Mouse (Mus musculus) CH12.LX (cell line): Measurements from ENCODE around the gene Cerkl.

ENCODE experiments used
- CHD2 ChIP-seq: IDR thresholded peaks from 2 replicates; pipeline ENCODE4 v1.6.1; 2011; ENCODE audit warnings: low read length, improper control_type of control experiment
- CTCF ChIP-seq, 2 experiments: IDR thresholded peaks in 1 of 2; conservative IDR thresholded peaks in 1 of 2; 2 replicates each; pipeline ENCODE4 v1.5.1; 2011 to 2012; ENCODE audit warnings: low read depth in 2 of 2, low read length in 2 of 2, improper control_type of control experiment in 1 of 2, inconsistent platforms in 1 of 2, mild to moderate bottlenecking in 1 of 2, moderate library complexity in 1 of 2
- EP300 ChIP-seq: IDR thresholded peaks from 2 replicates; pipeline ENCODE4 v1.6.1; 2011; ENCODE audit warnings: low read length, improper control_type of control experiment
- GABPA ChIP-seq: IDR thresholded peaks from 2 replicates; pipeline ENCODE4 v1.6.1; 2012; ENCODE audit warnings: low read depth, low read length, improper control_type of control experiment, inconsistent platforms; ENCODE audit not compliant: insufficient replicate concordance
- IRF4 ChIP-seq: IDR thresholded peaks from 2 replicates; pipeline ENCODE4 v1.6.1; 2014; ENCODE audit warnings: low read depth, mild to moderate bottlenecking, inconsistent platforms, low read length, improper control_type of control experiment
- MAFK ChIP-seq: IDR thresholded peaks from 2 replicates; pipeline ENCODE4 v1.6.1; 2011; ENCODE audit warnings: low read length, improper control_type of control experiment; ENCODE audit not compliant: insufficient replicate concordance
- POLR2A ChIP-seq: IDR thresholded peaks from 2 replicates; pipeline ENCODE4 v1.6.1; 2011; ENCODE audit warnings: low read depth, mild to moderate bottlenecking, improper control_type of control experiment, low read length
- POLR2AphosphoS2 ChIP-seq: IDR thresholded peaks from 2 replicates; pipeline ENCODE4 v1.6.1; 2011; ENCODE audit warnings: low read depth, low read length, improper control_type of control experiment
- RAD21 ChIP-seq: IDR thresholded peaks from 2 replicates; pipeline ENCODE4 v1.6.1; 2011; ENCODE audit warnings: low read depth, mild to moderate bottlenecking, low read length, improper control_type of control experiment, moderate library complexity
- RCOR1 ChIP-seq: conservative IDR thresholded peaks from 2 replicates; pipeline ENCODE4 v1.6.1; 2012; ENCODE audit warnings: low read depth, mild to moderate bottlenecking, inconsistent platforms, low read length, improper control_type of control experiment
- TBP ChIP-seq: conservative IDR thresholded peaks from 2 replicates; pipeline ENCODE4 v1.6.1; 2011; ENCODE audit warnings: low read depth, low read length, improper control_type of control experiment
- ZNF384 ChIP-seq: IDR thresholded peaks from 2 replicates; pipeline ENCODE4 v1.6.1; 2012; ENCODE audit warnings: low read depth, low read length, improper control_type of control experiment, inconsistent platforms

DNA sequence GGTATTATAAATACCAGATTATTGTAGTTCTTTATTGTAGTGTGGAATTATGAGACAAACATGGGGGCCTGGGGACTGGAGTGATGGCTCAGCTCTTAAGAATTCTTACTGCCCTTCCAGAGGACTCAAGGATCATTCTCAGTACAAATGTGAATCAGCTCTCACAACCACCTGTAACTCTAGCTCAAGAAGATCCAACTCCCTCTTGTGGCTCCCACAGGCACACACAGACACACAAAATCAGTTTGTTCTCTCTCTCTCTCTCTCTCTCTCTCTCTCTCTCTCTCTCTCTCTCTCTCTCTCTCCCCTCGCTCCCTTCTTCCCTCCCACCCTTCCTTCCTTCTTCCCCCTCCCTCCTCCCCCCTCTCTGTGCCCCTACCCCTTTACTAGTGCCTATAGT lies 120.4 kb downstream of the Cerkl start:
- TF ChIP-seq EP300 (no peak), CTCF (conservative IDR thresholded peaks at IDR 0.05 in 1 of 2, IDR thresholded peaks at IDR 0.05 in 1 of 2; ENCODE audit: low read depth in 2 of 2, low read length in 2 of 2) (peak in 1 of 2 experiments; percentile 58; a peak in 2 of 4 replicates), POLR2A (no peak), RAD21 (peak; percentile 25), POLR2AphosphoS2 (no peak), IRF4 (no peak), RCOR1 (no peak), TBP (no peak), MAFK (no peak), CHD2 (no peak), GABPA (no peak), ZNF384 (no peak)
